ENCODE assay signal across 20 mouse cellular contexts in genomic region chr13:70292713-70293112, GRCm38 (mm10).
"Had no signal": no experiment of that assay in that cellular context is flagged by ENCODE, and none has a peak within 500 bp of the region (broad histone marks: within the 10 kb centered on the region; RNA-seq: fewer than 3 reads in every experiment).

No protein-coding gene starts in this region.

- H3K27ac ChIP-seq: intestine, embryonic 15.5 days; kidney, embryonic 15.5 days; left cerebral cortex, adult 2 months; liver, embryonic 13.5 days; macrophage; neural tube, embryonic 12.5 days; neural tube, embryonic 15.5 days; stomach, postnatal 0 days had no signal

- H3K9ac ChIP-seq: intestine, embryonic 15.5 days; kidney, embryonic 15.5 days; liver, embryonic 13.5 days; neural tube, embryonic 12.5 days; neural tube, embryonic 15.5 days had no signal

- H3K4me1 ChIP-seq: intestine, embryonic 15.5 days; kidney, embryonic 15.5 days; liver, embryonic 13.5 days; neural tube, embryonic 12.5 days; neural tube, embryonic 15.5 days had no signal

- H3K4me2 ChIP-seq: intestine, embryonic 15.5 days; kidney, embryonic 15.5 days; liver, embryonic 13.5 days; neural tube, embryonic 12.5 days; neural tube, embryonic 15.5 days had no signal

- H3K36me3 ChIP-seq: intestine, embryonic 15.5 days; kidney, embryonic 15.5 days; liver, embryonic 13.5 days; neural tube, embryonic 12.5 days; neural tube, embryonic 15.5 days had no signal

- ATAC-seq: intestine, embryonic 15.5 days had no signal

- DNase-seq: kidney, adult 11 months; kidney, adult 8-10 months; kidney, postnatal 10 days; kidney, postnatal 36 days; layer of hippocampus, postnatal 36 days; liver, embryonic 13.5 days; lung, adult 2 months; lung, postnatal 14 days; right cerebral cortex, postnatal 14 days; right cerebral cortex, postnatal 4 days; thymus, adult 2 months; thymus, postnatal 14 days; thymus, postnatal 4 days had no signal

- H3K9me3 ChIP-seq: intestine, embryonic 15.5 days; kidney, embryonic 15.5 days; liver, embryonic 13.5 days; neural tube, embryonic 15.5 days had no signal

- H3K27me3 ChIP-seq: intestine, embryonic 15.5 days; kidney, embryonic 15.5 days; liver, embryonic 13.5 days; neural tube, embryonic 12.5 days; neural tube, embryonic 15.5 days had no signal

- H3K4me3 ChIP-seq: intestine, embryonic 15.5 days; kidney, embryonic 15.5 days; left cerebral cortex, adult 2 months; liver, embryonic 13.5 days; neural tube, embryonic 12.5 days; neural tube, embryonic 15.5 days had no signal
